Mouse (Mus musculus) erythroblast, embryonic 14.5 days (primary cell): ENCODE measurements around the gene Ulbp1.

ENCODE experiments used
- GATA1 ChIP-seq: IDR thresholded peaks from 2 replicates; pipeline ENCODE4 v1.6.1; 2012; ENCODE audit warnings: low read length, inconsistent platforms, mixed read lengths
- TAL1 ChIP-seq: IDR thresholded peaks from 3 replicates; pipeline ENCODE4 v1.6.1; 2012; ENCODE audit warnings: low read length, inconsistent platforms, mixed read lengths

DNA sequence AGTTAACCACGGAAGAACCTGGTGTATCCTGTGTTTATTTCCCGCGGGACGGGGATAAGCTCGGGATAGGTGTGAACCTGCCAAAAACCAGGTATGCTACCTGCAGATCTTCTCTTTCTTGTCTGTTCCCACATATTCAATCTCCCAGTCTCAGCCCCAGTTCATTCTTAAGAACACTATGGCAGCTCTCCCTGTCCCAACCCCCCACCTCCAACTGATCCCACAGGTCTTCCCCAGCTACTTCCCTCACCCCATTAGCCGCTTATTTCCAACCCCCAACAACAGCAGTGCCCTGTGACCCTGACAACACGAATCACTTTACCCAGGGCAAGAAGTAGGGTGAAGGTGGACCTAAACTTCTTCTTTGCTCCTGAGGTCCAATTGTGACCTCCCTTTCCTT lies 3.0 kb downstream of the Ulbp1 start:
- TF ChIP-seq GATA1 (no peak), TAL1 (no peak)
